In genomic region chr17:34980655-34981054, GRCm38 (mm10) we compare ENCODE assay signal across 8 mouse cellular contexts. TPM values are rescaled to one million over a fixed set of nuclear protein-coding genes. Genes with fewer than 3 reads are reported as not detected.
DNase-seq lines count a peak whose midpoint lies in the region; ATAC-seq lines count a peak whose summit lies in the region.

No protein-coding gene starts in this region.

- WGBS in heart, embryonic 12.5 days, result 14% methylated on average over 2 of the region's 2 CpGs
- 30% methylated on average over 2 of the region's 2 CpGs for WGBS in midbrain, embryonic 12.5 days

- no peak overlapping the region for H3K27ac ChIP-seq in heart, embryonic 12.5 days (ENCODE audit: poor library complexity, severe bottlenecking)
- H3K27ac ChIP-seq in midbrain, embryonic 12.5 days (replicated peaks), result no peak overlapping the region

- H3K4me1 ChIP-seq in heart, embryonic 12.5 days (replicated peaks), result peaks cover 11% of the 10 kb centered on the region
- H3K4me1 ChIP-seq in midbrain, embryonic 12.5 days, result peaks cover 18% of the 10 kb centered on the region

- no peaks in the 10 kb centered on the region for H3K27me3 ChIP-seq in heart, embryonic 12.5 days (replicated peaks)
- no peaks in the 10 kb centered on the region for H3K27me3 ChIP-seq in midbrain, embryonic 12.5 days

- no peak for ATAC-seq in heart, embryonic 12.5 days (ENCODE audit: insufficient number of reproducible peaks, low FRiP score)
- no peak for ATAC-seq in midbrain, embryonic 12.5 days (ENCODE audit: low FRiP score, low read depth)

- peak overlapping the region; percentile 90 for H3K9ac ChIP-seq in heart, embryonic 12.5 days
- peak overlapping the region; percentile 87; the same call in 1 of the 2 replicates for H3K9ac ChIP-seq in midbrain, embryonic 12.5 days (replicated peaks)

- H3K4me3 ChIP-seq in heart, embryonic 12.5 days, result peak overlapping the region; percentile 85
- H3K4me3 ChIP-seq in midbrain, embryonic 12.5 days, result peak overlapping the region; percentile 91

- no peaks in the 10 kb centered on the region for H3K9me3 ChIP-seq in heart, embryonic 12.5 days (replicated peaks)
- no peaks in the 10 kb centered on the region for H3K9me3 ChIP-seq in midbrain, embryonic 12.5 days

- DNase-seq in left cerebral cortex, postnatal 25 days (ENCODE audit: low spot score in 2 of 2), result peak; percentile 45 to 58
- DNase-seq in left cerebral cortex, adult 18-20 months (ENCODE audit: low spot score in 2 of 2), result no peak
- peak; percentile 81 for DNase-seq in adipocyte (ENCODE audit: low spot score)
- peak; percentile 77 for DNase-seq in kidney, postnatal 14 days
- no peak for DNase-seq in right cerebral cortex, postnatal 36 days (ENCODE audit: low spot score in 2 of 2)
- DNase-seq in layer of hippocampus, postnatal 14 days (ENCODE audit: low spot score in 2 of 2), result no peak

- H3K4me2 ChIP-seq in heart, embryonic 12.5 days, result peak overlapping the region; percentile 92
- H3K4me2 ChIP-seq in midbrain, embryonic 12.5 days (replicated peaks), result peak overlapping the region; percentile 96

- intact Hi-C loops in left cerebral cortex, postnatal 25 days (cut with DNase I), result loop anchor here (1.0 to 5.0 kb wide), 2 partner anchors 28 to 128 kb away; partner anchors contain the start of genes Nelfe and Skiv2l

- peaks cover 12% of the 10 kb centered on the region for H3K36me3 ChIP-seq in heart, embryonic 12.5 days
- peaks cover 10% of the 10 kb centered on the region for H3K36me3 ChIP-seq in midbrain, embryonic 12.5 days

RNA-seq across cellular contexts. Expression of gene Lsm2, which starts 1.0 kb away (rescaled TPM):
- 10 to 100 TPM; 17.3 to 18.0 TPM for total RNA-seq in left cerebral cortex, postnatal 25 days (2021)
- total RNA-seq in left cerebral cortex, adult 18-20 months (2021), result 10 to 100 TPM; 13.9 to 15.5 TPM
- polyA plus RNA-seq in heart, embryonic 12.5 days (2016; fragmentation: Nextera tagmentation; extraction: Ambion mirVana), result 143 and 145 TPM in 2 replicates
- polyA plus RNA-seq in midbrain, embryonic 12.5 days (2016; fragmentation: Nextera tagmentation; extraction: Ambion mirVana), result 188 and 202 TPM in 2 replicates
- 10 to 100 TPM; 19.4 to 25.0 TPM for total RNA-seq in layer of hippocampus, postnatal 14 days (2021)

RNA-seq across cellular contexts. Expression of gene Hspa1l, which starts 8.2 kb away (rescaled TPM):
- total RNA-seq in left cerebral cortex, postnatal 25 days (2021), result under 1 TPM; 0.27 to 0.34 TPM
- total RNA-seq in left cerebral cortex, adult 18-20 months (2021), result under 1 TPM; 0.44 to 0.61 TPM
- polyA plus RNA-seq in heart, embryonic 12.5 days (2016; fragmentation: Nextera tagmentation; extraction: Ambion mirVana), result 2.9 and 3.1 TPM in 2 replicates
- 1.1 and 1.7 TPM in 2 replicates for polyA plus RNA-seq in midbrain, embryonic 12.5 days (2016; fragmentation: Nextera tagmentation; extraction: Ambion mirVana)
- under 1 TPM; 0.38 to 0.44 TPM for total RNA-seq in layer of hippocampus, postnatal 14 days (2021)

RNA-seq across cellular contexts. Expression of gene Hspa1a, which starts 8.7 kb away (rescaled TPM):
- total RNA-seq in left cerebral cortex, postnatal 25 days (2021), result 10 to 100 TPM; 10.8 to 12.6 TPM
- 10 to 100 TPM; 22.1 to 23.4 TPM for total RNA-seq in left cerebral cortex, adult 18-20 months (2021)
- 6.2 and 6.4 TPM in 2 replicates for polyA plus RNA-seq in heart, embryonic 12.5 days (2016; fragmentation: Nextera tagmentation; extraction: Ambion mirVana)
- polyA plus RNA-seq in midbrain, embryonic 12.5 days (2016; fragmentation: Nextera tagmentation; extraction: Ambion mirVana), result 2.3 and 2.8 TPM in 2 replicates
- total RNA-seq in layer of hippocampus, postnatal 14 days (2021), result 10 to 100 TPM; 12.4 to 13.1 TPM

RNA-seq across cellular contexts. Expression of gene Gm20481, which starts 10.9 kb away (rescaled TPM):
- total RNA-seq in left cerebral cortex, postnatal 25 days (2021), result not detected
- under 1 TPM in 1 of 2 experiments, not detected in 1; 0.72 TPM for total RNA-seq in left cerebral cortex, adult 18-20 months (2021)
- not detected in 2 replicates for polyA plus RNA-seq in heart, embryonic 12.5 days (2016; fragmentation: Nextera tagmentation; extraction: Ambion mirVana)
- polyA plus RNA-seq in midbrain, embryonic 12.5 days (2016; fragmentation: Nextera tagmentation; extraction: Ambion mirVana), result not detected in 2 replicates
- total RNA-seq in layer of hippocampus, postnatal 14 days (2021), result not detected

RNA-seq across cellular contexts. Expression of gene Vars, which starts 20.1 kb away (rescaled TPM):
- total RNA-seq in left cerebral cortex, postnatal 25 days (2021), result 10 to 100 TPM; 38.0 to 44.7 TPM
- total RNA-seq in left cerebral cortex, adult 18-20 months (2021), result 10 to 100 TPM; 39.6 to 44.0 TPM
- 82.6 TPM in 2 replicates for polyA plus RNA-seq in heart, embryonic 12.5 days (2016; fragmentation: Nextera tagmentation; extraction: Ambion mirVana)
- 139 and 142 TPM in 2 replicates for polyA plus RNA-seq in midbrain, embryonic 12.5 days (2016; fragmentation: Nextera tagmentation; extraction: Ambion mirVana)
- total RNA-seq in layer of hippocampus, postnatal 14 days (2021), result 10 to 100 TPM; 52.9 to 55.9 TPM

Comparison
In these comparisons a context has a peak if more than half of its experiments do, and no peak if none do; other contexts are left out.
1. DNase-seq: peak in left cerebral cortex, postnatal 25 days (2 of 2), adipocyte (single experiment) and kidney, postnatal 14 days (single experiment); none in left cerebral cortex, adult 18-20 months (0 of 2), right cerebral cortex, postnatal 36 days (0 of 2) and layer of hippocampus, postnatal 14 days (0 of 2).